Mouse (Mus musculus): ENCODE measurements at regions not wholly inside any gene's neighbourhood (a gene's known extent, or its start where the extent isn't known, plus 50 kb on each side); places are given as distances from the start of the nearest gene placed in this dataset.

GRCm38 (mm10) chr3:144270206-144270605 lies 65.2 kb upstream of the Lmo4 start:
- TF ChIP-seq CTCF (IDR thresholded peaks at IDR 0.05; ENCODE audit: low read depth) (no peak), EP300 (optimal IDR thresholded peaks at IDR 0.05) (no peak)
